Comparison of ENCODE assay signal across 16 mouse cellular contexts in genomic region chr10:126479743-126480142, GRCm38 (mm10).
"Had no signal": no experiment of that assay in that cellular context is flagged by ENCODE, and none has a peak within 500 bp of the region (broad histone marks: within the 10 kb centered on the region; RNA-seq: fewer than 3 reads in every experiment).

No protein-coding gene starts in this region.

- H3K4me2 ChIP-seq: neural tube, embryonic 13.5 days; neural tube, embryonic 15.5 days; stomach, embryonic 15.5 days had no signal

- H3K9me3 ChIP-seq: neural tube, embryonic 15.5 days; stomach, embryonic 15.5 days had no signal

- H3K36me3 ChIP-seq: neural tube, embryonic 13.5 days; neural tube, embryonic 15.5 days; stomach, embryonic 15.5 days had no signal

- H3K27ac ChIP-seq: neural tube, embryonic 13.5 days; neural tube, embryonic 15.5 days; stomach, embryonic 15.5 days; stomach, postnatal 0 days had no signal

- H3K4me3 ChIP-seq: neural tube, embryonic 13.5 days; neural tube, embryonic 15.5 days; stomach, embryonic 15.5 days had no signal

- H3K9ac ChIP-seq: neural tube, embryonic 13.5 days; neural tube, embryonic 15.5 days; stomach, embryonic 15.5 days had no signal

- H3K27me3 ChIP-seq: neural tube, embryonic 13.5 days; neural tube, embryonic 15.5 days; stomach, embryonic 15.5 days had no signal

- DNase-seq: retina, postnatal 1 day; right cerebral cortex, adult 18-20 months; right cerebral cortex, postnatal 14 days; right cerebral cortex, postnatal 25 days; right cerebral cortex, postnatal 4 days; spleen, adult 18-20 months; thymus, adult 18-20 months; thymus, adult 2 months; thymus, postnatal 14 days; thymus, postnatal 25 days; thymus, postnatal 36 days; thymus, postnatal 4 days had no signal

- H3K4me1 ChIP-seq: neural tube, embryonic 13.5 days; neural tube, embryonic 15.5 days; stomach, embryonic 15.5 days had no signal
